Mouse (Mus musculus) embryonic stem cell, embryonic (primary cell): ENCODE measurements around the gene Soga3.

Experiments
- CTCF ChIA-PET, 4 experiments: fragments of 300-600 bp in 2 of 4; fragments of 350-600 bp in 2 of 4; sonication (Branson Sonifier 250); formaldehyde crosslinking; loops; one replicate each; lab custom pipeline; 2022; ENCODE audit warnings: inconsistent platforms in 2 of 4; lab: Charles Lee
- POLR2A ChIA-PET, 4 experiments: fragments of 300-600 bp in 2 of 4; fragments of 350-600 bp in 2 of 4; sonication (Branson Sonifier 250); formaldehyde crosslinking; loops; one replicate each; lab custom pipeline; 2022; ENCODE audit warnings: antibody characterized with exemption in 4 of 4, inconsistent platforms in 1 of 4; lab: Charles Lee

Soga3 gene

DNA sequence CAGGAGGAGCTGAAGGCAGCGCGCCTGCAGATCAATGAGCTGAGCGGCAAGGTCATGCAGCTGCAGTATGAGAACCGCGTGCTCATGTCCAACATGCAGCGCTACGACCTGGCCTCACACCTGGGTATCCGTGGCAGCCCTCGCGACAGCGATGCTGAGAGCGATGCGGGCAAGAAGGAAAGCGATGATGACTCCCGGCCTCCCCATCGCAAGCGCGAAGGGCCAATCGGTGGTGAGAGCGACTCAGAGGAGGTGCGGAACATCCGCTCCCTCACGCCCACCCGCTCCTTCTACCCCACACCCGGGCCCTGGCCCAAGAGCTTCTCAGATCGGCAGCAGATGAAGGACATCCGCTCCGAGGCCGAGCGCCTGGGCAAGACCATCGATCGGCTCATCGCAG lies 53.2 kb downstream of the Soga3 start:
- ChIA-PET CTCF (interaction anchor here in 1 of 4 experiments (1.0 kb wide), 1 partner anchor 50 kb away, joined by 7 read pairs; no protein-coding TSS in a partner anchor), POLR2A (interaction anchor here in 2 of 4 experiments (0.8 to 1.0 kb wide), 5 partner anchors 18 to 73 kb away, joined by 3 to 5 read pairs (median 3); no protein-coding TSS in a partner anchor)

DNA sequence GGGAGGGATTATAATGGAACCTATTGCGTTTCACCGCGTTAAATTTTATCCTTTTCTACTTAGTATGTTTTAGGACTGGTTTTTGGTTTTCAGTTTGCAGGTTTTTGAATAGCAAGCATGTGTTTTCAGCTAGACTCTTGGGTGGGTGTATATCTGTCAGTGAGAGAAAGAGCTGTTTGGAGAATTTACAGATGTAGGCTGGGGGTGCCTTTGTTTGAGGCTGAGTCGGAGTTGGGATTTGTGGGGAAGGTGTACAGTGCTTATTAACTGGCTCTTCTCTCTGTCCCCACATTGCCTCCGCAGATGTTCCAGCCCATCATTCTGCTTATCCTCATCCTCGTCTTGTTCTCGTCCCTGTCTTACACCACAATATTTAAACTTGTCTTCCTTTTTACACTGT lies 55.0 kb downstream of the Soga3 start, which contains the start of gene Gm49353:
Gene Gm49353 (plus strand): TSS at position 313 of the 400 bp plus-strand sequence.
- CTCF ChIA-PET = no interaction called here
- POLR2A ChIA-PET = no interaction called here

DNA sequence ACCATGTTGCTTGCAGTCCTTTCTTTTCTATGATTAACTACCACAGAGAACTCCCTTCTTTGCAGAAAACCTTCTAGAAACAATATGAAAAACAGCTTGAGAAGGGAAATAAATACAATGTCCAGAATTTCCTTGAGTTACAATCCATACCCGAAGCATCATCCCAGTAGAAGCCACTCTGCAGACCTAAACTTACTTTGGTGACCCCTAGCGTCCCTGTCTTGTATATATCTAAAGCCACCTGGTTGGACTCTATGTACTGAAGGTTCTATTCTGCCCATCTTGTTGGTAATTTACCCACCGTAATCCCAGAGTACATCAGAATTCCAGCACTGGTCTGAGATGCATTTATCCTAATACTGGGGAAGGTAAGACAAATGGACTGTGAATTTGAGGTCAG lies 56.2 kb downstream of the Soga3 start:
- ChIA-PET CTCF (no interaction called here), POLR2A (interaction anchor here in 1 of 4 experiments (0.7 kb wide), 1 partner anchor 17 kb away, joined by 3 read pairs; no protein-coding TSS in a partner anchor)

DNA sequence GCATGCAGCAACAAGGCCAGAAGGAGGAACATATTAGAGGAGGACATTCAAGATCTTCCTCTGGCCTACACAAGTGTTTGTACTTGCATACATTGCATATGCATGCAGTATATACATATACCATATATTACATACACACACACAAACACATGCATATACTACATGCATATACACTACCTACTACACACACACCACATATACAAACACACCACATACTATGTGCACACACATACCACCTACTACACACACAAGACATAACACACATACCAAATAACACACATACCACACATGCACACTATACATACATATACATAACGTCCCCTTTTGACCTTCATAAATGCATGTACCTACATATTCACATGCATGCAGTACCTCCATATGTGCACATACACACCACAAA lies 57.0 kb downstream of the Soga3 start:
- POLR2A ChIA-PET = no interaction called here
- CTCF ChIA-PET = no interaction called here

DNA sequence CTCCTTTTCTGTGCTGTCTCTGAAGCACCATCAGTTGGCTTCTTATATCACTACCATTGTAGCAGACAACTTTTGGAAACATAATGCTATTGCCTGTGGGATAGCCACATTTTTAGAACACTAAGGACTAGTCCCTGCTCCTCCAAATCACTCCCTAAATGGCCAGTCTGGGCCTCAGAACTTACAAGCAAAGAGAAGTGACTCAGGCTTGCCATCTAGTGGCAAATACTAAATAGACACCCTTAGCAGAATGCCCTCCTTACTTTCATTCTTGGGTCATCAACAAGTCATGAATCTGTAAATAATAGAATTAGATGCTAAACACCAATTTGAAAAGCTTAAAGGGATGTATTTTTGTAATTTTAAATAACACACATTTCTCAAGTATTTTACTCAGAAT lies 63.1 kb downstream of the Soga3 start:
- ChIA-PET CTCF (interaction anchor here in 1 of 4 experiments (0.5 kb wide), 1 partner anchor 107 kb away, joined by 8 read pairs; no protein-coding TSS in a partner anchor), POLR2A (no interaction called here)

DNA sequence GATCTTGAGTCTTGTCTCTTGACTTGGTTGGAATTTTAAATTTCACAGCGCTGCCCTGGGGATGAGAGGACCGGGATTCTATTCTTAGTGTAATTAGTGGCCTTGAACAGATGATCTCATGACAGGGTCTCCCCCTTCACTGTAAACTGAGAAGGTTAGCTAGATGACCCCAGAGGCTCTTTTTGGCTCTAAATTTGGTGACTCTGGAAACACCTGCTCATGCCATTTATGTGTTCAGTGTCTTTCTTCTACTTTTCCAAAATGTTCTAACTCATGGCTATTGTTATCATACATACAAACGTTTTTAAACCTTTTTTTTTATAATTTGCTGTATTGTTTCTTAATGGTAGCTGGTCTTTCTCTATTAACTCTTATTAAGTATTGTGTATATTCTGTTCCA lies 65.1 kb downstream of the Soga3 start:
- CTCF ChIA-PET = no interaction called here
- POLR2A ChIA-PET = interaction anchor here in 1 of 4 experiments (0.6 kb wide), 1 partner anchor 57 kb away, joined by 3 read pairs; no protein-coding TSS in a partner anchor

DNA sequence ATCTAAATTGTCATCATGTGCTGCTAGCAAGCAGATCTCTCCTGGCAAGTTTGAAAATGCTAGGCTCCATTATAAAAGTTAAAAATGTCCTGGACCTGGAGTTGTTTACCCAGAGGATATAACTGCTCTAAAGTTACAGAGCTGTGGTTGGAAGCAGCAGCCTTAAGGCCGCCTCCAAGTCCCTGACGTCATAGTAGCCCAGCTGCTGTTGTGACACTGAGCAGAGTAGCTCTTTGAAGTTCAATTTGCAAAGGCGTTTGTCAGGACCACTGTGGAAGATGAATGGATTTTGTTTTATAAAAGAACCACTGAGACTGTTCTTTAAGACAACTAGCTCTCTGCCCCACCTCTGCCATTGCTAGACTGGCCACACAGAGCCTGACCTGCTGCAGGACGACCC lies 67.8 kb downstream of the Soga3 start, which contains the start of gene 9330159F19Rik:
Gene 9330159F19Rik (plus strand): TSS at position 154 of the 400 bp plus-strand sequence.
- ChIA-PET POLR2A (no interaction called here), CTCF (no interaction called here)

DNA sequence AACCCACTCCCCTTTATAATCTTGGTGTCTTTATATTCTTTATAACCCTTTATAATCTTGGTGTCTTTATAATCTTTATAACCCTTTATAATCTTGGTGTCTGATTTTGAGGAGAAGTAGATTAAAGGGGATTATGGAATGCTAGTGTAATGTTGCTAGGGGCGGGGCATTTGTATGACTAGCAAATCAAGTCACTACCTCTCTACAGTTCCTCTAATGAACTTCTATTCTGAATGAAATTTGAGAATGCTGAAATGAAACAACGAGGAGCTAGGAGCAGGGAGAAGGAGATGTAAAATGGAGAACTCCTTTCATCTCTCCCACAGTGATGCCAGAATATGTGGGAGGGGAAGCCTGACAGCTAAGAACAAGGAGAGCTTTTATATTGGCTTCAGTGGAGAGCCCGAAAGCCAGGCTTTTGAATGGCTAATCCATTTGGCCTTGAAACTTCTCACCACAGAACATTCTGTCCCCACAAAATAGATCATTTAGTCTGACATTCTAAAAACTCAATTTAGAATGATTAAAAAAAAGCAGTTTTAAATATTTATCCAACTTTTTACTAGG lies 70.0 kb downstream of the Soga3 start:
- CTCF ChIA-PET = no interaction called here
- POLR2A ChIA-PET = no interaction called here

DNA sequence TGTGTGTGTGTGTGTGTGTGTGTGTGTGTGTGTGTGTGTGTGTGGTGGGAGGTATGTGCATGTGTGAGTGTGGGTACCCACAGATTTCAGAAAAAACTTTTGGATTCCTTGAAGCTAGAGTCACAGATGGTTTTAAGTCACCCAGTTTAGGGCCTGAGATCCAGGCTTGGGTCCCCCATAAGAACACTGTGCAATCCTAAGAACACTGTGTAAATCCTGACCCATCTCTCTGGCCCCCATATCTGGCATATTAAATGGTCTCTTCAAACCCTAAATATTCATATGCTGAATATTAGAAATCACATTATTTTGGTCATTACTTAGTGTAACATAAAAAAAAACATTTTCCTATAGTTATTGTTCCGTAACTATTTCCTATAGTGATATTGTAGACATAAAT lies 73.3 kb downstream of the Soga3 start:
- POLR2A ChIA-PET = interaction anchor here in 1 of 4 experiments (0.6 kb wide), 1 partner anchor 375 kb away, joined by 3 read pairs; no protein-coding TSS in a partner anchor
- CTCF ChIA-PET = interaction anchor here in 1 of 4 experiments (0.6 kb wide), 1 partner anchor 114 kb away, joined by 4 read pairs; no protein-coding TSS in a partner anchor

DNA sequence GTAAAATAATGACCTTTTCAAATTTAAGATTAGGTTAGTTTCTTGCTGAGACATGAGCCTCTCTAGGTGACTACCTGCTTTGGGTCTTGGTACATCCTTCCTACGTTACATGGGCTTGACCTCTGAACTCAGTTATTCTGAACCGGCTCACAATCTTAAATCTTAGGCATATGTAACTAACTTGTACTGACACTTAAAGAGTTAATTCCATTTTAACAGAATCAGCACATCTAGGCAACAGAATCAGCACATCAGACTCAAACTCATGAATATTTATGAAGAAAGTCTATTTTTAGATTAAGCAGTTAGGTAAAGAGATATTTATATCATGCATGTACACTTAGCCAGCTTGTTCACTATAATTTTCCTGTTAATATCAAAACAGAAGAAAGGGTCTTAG lies 73.8 kb downstream of the Soga3 start:
- POLR2A ChIA-PET = interaction anchor here in 1 of 4 experiments (0.6 kb wide), 1 partner anchor 376 kb away, joined by 3 read pairs; no protein-coding TSS in a partner anchor
- CTCF ChIA-PET = no interaction called here

DNA sequence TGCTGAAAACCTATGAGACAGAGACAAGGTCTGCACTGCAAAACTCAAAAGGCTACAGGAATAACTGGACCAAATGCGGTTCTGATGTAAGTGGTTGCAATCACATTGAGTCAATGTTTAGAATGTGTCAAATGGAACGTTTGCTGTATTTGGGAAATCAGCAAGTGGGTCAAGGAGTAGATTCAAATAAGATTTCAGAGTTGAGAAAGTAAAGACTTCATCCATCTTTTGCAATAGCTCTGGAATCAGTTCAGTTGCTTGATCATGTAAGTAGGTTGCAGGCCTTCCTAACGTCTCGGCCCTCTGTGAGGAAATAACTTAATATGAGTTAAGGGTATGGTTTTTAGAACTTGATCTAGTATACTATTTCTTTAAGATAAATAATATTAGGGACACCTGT lies 81.7 kb downstream of the Soga3 start:
- POLR2A ChIA-PET = no interaction called here

DNA sequence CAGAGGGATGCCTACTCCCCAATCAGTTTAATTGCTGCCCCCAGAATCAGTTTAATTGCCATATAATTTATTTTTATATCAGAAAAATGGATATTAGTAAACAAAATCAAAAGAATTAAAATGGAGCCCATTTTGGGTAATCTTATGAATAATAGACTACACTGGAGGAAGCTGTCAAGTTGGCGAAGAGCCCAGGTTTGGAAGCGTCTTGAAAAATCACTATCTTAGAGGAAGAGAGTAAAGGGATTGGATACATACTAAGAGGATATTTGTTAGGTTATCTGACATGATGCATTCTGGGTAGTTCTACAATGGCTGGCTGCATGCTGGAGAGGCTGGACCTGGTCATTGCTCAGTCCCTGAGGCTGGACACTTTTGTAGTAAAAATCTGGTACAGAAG lies 87.6 kb downstream of the Soga3 start:
- CTCF ChIA-PET = no interaction called here
- POLR2A ChIA-PET = no interaction called here

More for the DNA sequence above, 81.7 kb downstream of the Soga3 start:
- CTCF ChIA-PET = no interaction called here
